Mouse (Mus musculus): ENCODE results near the gene Lancl2. TPM values are rescaled to one million over a fixed set of nuclear protein-coding genes. Genes with fewer than 3 reads are reported as not detected.

The Lancl2 gene
- polyA plus RNA-seq, 1 experiment from 2014 or later: 65.9 TPM

DNA sequence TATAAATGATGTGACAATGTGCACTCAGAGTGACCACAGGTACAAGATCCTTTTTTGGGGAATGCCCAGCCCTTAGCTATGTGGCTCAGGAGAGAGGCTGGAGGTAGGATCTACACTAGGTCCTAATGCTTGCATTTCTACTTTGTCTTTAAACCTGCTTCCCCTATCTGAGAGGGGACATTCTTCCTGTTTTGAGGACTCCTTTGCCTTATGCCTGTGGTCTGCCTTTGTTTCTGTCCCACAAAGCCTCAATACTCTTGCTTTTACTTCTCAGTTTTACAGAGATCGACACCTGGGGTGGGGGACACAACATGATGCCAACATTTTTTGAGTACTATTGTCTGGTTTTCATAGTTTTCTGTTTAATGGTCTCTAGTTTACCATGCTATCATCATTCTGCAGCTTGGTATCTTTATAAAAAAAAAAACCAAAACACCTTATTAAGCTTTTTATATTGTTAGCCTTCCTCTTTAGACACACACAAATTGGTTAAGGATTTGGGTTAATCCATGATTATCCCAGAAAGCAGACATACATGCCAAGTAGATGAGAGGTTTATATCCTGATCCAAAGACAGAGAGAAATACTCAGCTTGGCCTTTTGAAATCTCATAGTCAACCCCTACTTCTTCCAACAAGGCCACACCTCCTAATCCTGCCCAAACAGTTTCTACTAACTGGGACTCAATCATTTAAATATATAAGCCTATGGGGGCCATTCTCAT lies 68.3 kb downstream of the Lancl2 start:
- ATAC-seq (ENCODE audit: low read depth): no peak
- no peak overlapping the region for H3K9ac ChIP-seq
- H3K4me3 ChIP-seq: no peak overlapping the region
- H3K36me3 ChIP-seq: peaks cover 49% of the 10 kb centered on the region
- no peak overlapping the region for H3K4me2 ChIP-seq
- H3K27ac ChIP-seq (replicated peaks): no peak overlapping the region
- H3K4me1 ChIP-seq (replicated peaks): no peaks in the 10 kb centered on the region; the same call in 1 of the 2 replicates
- H3K27me3 ChIP-seq: no peaks in the 10 kb centered on the region
- H3K9me3 ChIP-seq: no peaks in the 10 kb centered on the region
- WGBS: 93% methylated on average over 1 of the region's 1 CpGs

DNA sequence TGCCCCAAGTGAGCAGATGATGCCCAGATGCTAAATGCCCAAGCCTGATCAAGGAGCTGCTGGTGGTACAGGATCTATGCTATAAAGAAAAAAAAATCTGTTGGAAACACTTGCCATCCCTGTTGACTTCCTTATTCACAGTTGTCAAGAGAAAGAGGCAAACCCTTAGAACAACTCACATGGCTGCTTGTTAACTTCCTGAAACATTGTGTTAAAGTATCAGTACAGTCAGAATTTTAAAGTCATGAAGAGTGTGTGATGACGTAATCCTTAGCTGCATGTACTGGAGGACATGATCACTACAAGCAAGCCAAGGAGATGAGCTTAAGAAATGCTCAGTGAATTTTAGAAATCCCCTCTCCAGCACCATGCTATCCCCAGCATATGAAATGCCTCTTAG lies 71.5 kb downstream of the Lancl2 start:
- no peaks in the 10 kb centered on the region for H3K9me3 ChIP-seq
- H3K4me2 ChIP-seq: no peak overlapping the region
- H3K4me3 ChIP-seq: no peak overlapping the region
- no peak for ATAC-seq (ENCODE audit: low read depth)
- no peak overlapping the region for H3K9ac ChIP-seq
- H3K36me3 ChIP-seq: peaks cover 51% of the 10 kb centered on the region
- H3K27ac ChIP-seq (replicated peaks): no peak overlapping the region
- 95% methylated on average over 1 of the region's 1 CpGs for WGBS
- H3K4me1 ChIP-seq (replicated peaks): no peaks in the 10 kb centered on the region
- H3K27me3 ChIP-seq: no peaks in the 10 kb centered on the region

DNA sequence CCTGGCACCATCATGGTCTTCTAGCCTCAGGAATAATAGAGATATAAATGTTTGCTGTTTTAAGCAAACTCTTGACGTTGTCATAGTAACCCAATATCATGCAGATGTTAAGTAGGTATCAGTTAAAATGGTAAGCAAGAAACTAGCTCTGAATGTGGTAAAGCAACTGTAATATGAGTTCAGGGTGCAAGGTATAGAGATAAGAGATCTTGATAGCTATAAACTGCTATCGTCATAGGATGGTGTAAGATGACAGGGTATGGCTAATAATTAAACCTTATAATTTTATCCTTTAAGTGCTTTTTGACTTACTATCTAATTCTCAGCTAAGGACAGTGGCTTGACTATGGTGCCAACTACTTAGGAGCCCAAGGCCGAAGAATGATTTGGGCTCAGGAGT lies 78.0 kb downstream of the Lancl2 start:
- Histone ChIP-seq H3K27ac (replicated peaks) (no peak overlapping the region), H3K4me1 (replicated peaks) (peaks cover 9% of the 10 kb centered on the region), H3K27me3 (no peaks in the 10 kb centered on the region), H3K9ac (no peak overlapping the region), H3K4me2 (no peak overlapping the region), H3K36me3 (0 out of 2 replicates have a peak, but pooled peaks cover 11% of the 10 kb centered on the region), H3K9me3 (no peaks in the 10 kb centered on the region), H3K4me3 (no peak overlapping the region)
- 93% methylated on average over 3 of the region's 3 CpGs for WGBS
- no peak for ATAC-seq (ENCODE audit: low read depth)

DNA sequence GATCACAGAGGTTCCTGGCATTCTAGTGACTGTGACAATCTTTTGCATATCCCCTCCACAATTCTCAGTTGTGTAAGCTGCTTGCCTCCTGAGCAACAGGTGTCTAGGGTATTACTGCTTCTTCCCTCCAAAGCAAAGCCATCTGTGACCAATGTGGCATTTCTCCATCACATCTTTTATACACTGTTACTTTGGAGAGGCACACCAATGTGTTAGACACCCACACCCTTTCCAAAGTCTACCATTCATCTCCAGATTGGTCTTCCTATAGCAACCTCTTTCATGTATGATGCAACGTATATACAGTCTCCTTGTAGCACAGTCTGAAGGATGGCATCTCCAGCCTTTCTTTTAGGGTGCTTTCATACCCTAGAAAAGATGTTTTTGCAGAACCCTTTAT lies 80.3 kb downstream of the Lancl2 start:
- H3K27ac ChIP-seq (replicated peaks): no peak overlapping the region
- 87% methylated on average over 1 of the region's 1 CpGs for WGBS
- no peaks in the 10 kb centered on the region for H3K9me3 ChIP-seq
- no peak overlapping the region for H3K4me2 ChIP-seq
- peaks cover 17% of the 10 kb centered on the region for H3K4me1 ChIP-seq (replicated peaks)
- no peak for ATAC-seq (ENCODE audit: low read depth)
- no peak overlapping the region for H3K4me3 ChIP-seq
- peaks cover 8% of the 10 kb centered on the region; the same call in 1 of the 2 replicates for H3K36me3 ChIP-seq
- no peak overlapping the region for H3K9ac ChIP-seq
- H3K27me3 ChIP-seq: no peaks in the 10 kb centered on the region

DNA sequence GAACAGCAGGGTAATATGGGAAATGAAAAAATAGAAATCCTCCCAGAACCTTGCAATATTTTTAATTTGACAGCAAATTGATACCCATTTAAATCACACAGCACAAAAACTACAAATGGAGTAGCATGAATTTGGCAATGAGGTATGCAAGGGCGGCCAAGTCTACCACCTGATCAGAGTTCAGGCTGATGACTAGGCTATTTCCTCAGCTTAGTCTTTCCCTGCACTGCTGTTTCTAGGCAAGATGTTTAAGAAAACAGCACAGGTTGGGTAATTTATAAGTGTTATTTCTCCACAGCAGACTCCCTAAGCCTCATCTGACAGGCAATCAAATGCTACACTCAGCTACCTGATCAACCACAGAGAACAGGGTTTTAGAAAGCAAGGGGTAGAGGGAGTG lies 81.9 kb downstream of the Lancl2 start:
- H3K4me3 ChIP-seq: no peak overlapping the region
- peaks cover 15% of the 10 kb centered on the region; the same call in 1 of the 2 replicates for H3K36me3 ChIP-seq
- peaks cover 17% of the 10 kb centered on the region for H3K4me1 ChIP-seq (replicated peaks)
- WGBS: 98% methylated on average over 1 of the region's 1 CpGs
- no peak overlapping the region for H3K4me2 ChIP-seq
- no peaks in the 10 kb centered on the region for H3K9me3 ChIP-seq
- H3K27ac ChIP-seq (replicated peaks): no peak overlapping the region
- H3K9ac ChIP-seq: no peak overlapping the region
- ATAC-seq (ENCODE audit: low read depth): no peak
- H3K27me3 ChIP-seq: no peaks in the 10 kb centered on the region

DNA sequence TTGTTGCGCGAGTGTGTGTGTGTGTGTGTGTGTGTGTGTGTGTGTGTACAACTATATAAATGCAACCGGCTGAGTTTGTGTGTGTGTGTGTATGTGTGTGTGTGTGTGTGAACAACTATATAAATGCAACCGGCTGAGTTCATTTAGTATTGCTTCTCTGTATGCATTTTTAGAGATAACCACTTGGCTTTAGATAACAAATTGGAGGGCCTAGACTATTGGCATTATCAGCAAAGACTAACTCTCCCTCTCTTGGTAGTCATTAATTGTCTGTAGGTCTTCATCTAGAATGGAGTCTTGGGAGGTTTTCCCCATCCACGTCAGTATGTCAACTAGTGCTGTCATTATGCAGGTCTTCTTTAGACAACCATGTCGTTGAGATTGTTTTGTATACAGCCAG lies 85.0 kb downstream of the Lancl2 start:
- Histone ChIP-seq H3K4me3 (no peak overlapping the region), H3K9me3 (no peaks in the 10 kb centered on the region), H3K27me3 (no peaks in the 10 kb centered on the region), H3K4me1 (replicated peaks) (peaks cover 17% of the 10 kb centered on the region), H3K9ac (no peak overlapping the region), H3K36me3 (peaks cover 22% of the 10 kb centered on the region), H3K27ac (replicated peaks) (no peak overlapping the region), H3K4me2 (no peak overlapping the region)
- ATAC-seq (ENCODE audit: low read depth): no peak
- 96% methylated on average over 6 of the region's 6 CpGs for WGBS

Other genes starting within 250 kb of the Lancl2 start
- gene Ppm1k, start 167.1 kb upstream of the Lancl2 start, polyA plus RNA-seq (2015; fragmentation: Nextera tagmentation; extraction: Ambion mirVana): 6.6 and 7.2 TPM in 2 replicates
- 0.96 and 1.4 TPM in 2 replicates for gene Herc6, start 121.5 kb upstream of the Lancl2 start, polyA plus RNA-seq (2015; fragmentation: Nextera tagmentation; extraction: Ambion mirVana)
- 18.0 and 18.5 TPM in 2 replicates for gene Pyurf, start 10.5 kb upstream of the Lancl2 start, polyA plus RNA-seq (2015; fragmentation: Nextera tagmentation; extraction: Ambion mirVana)
- gene Vopp1, start 122.6 kb downstream of the Lancl2 start, polyA plus RNA-seq (2015; fragmentation: Nextera tagmentation; extraction: Ambion mirVana): 176 and 185 TPM in 2 replicates
- gene Vmn1r21, start 147.8 kb downstream of the Lancl2 start, polyA plus RNA-seq (2015; fragmentation: Nextera tagmentation; extraction: Ambion mirVana): not detected in 2 replicates
- gene Vmn1r22, start 205.5 kb downstream of the Lancl2 start, polyA plus RNA-seq (2015; fragmentation: Nextera tagmentation; extraction: Ambion mirVana): not detected in 2 replicates
- not detected in 2 replicates for gene Vmn1r23, start 224.3 kb downstream of the Lancl2 start, polyA plus RNA-seq (2015; fragmentation: Nextera tagmentation; extraction: Ambion mirVana)

Measured in neural tube, embryonic 13.5 days (tissue).